Mouse (Mus musculus) small intestine, adult 2 months (tissue): ENCODE results near the gene Pkp1.

Experiments used
- CTCF ChIP-seq: fragments of 200-500 bp; IDR thresholded peaks from 2 replicates; pipeline ENCODE4 v1.5.1; 2012; ENCODE audit warnings: low read depth, mild to moderate bottlenecking, control low read depth, inconsistent platforms, low read length, moderate library complexity, mixed read lengths; ENCODE audit not compliant: insufficient replicate concordance, insufficient read length; ENCODE audit errors: extremely low read depth
- POLR2A ChIP-seq: fragments of 200-500 bp; IDR thresholded peaks from 2 replicates; pipeline ENCODE4 v1.6.1; 2012; ENCODE audit warnings: low read depth, mild to moderate bottlenecking, control low read depth, inconsistent platforms, low read length, moderate library complexity

DNA sequence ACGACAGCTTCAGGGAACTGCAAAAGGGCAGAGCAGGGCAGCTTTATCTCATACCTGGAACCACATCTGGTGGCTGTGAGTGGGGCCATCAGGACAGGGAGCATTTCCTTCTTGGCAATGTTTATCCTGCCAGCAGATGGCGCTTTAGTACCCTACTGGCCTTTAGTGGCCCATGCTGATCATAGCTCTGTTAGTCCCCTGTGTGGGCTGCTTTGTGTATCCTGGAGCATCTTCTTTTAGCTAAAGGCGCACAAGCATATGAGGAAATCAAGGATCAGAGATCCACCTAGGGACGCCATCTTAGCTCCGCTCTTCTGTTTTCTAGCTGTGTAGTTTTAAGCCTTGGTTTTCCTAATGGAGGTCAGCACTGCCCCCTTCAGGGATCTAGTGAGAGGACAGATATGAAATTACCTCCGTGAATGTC, 71.9 kb downstream of the Pkp1 start:
- no peak for TF ChIP-seq POLR2A
- TF ChIP-seq CTCF, result peak; percentile 92; the same call in 1 of the 2 replicates
